Mouse (Mus musculus) A20 (cell line): ENCODE measurements at regions not wholly inside any gene's neighbourhood (a gene's known extent, or its start where the extent isn't known, plus 50 kb on each side); places are given as distances from the start of the nearest gene placed in this dataset.
"Not testable (repeated sequence)": the region's sequence is repeated elsewhere in the genome, so short reads cannot be mapped to it uniquely, and the experiment has no call there.

Experiments used
- DNase-seq: peaks from one replicate; pipeline ENCODE4 v3.0.0-alpha.2; 2011; ENCODE audit warnings: low read depth, low spot score

- DNase-seq: no peak
These were observed 114.9 kb upstream of the Lemd2 start for GRCm38 (mm10) chr17:27318969-27319695.

GRCm38 (mm10) chr17:27317576-27318277 lies 113.5 kb upstream of the Lemd2 start:
- no peak for DNase-seq

- no peak for DNase-seq
These were observed 112.7 kb upstream of the Lemd2 start for GRCm38 (mm10) chr17:27316711-27317575.

- no peak for DNase-seq
These were observed 111.8 kb upstream of the Lemd2 start for GRCm38 (mm10) chr17:27315947-27316628.

- DNase-seq: no peak
These were observed 111.2 kb upstream of the Lemd2 start for GRCm38 (mm10) chr17:27315428-27315827.

GRCm38 (mm10) chr17:27314821-27315392 lies 110.6 kb upstream of the Lemd2 start:
- DNase-seq: no peak

GRCm38 (mm10) chr17:27308933-27309332 lies 104.7 kb upstream of the Lemd2 start:
- DNase-seq: no peak

GRCm38 (mm10) chr17:27304842-27305241 lies 100.6 kb upstream of the Lemd2 start:
- DNase-seq: no peak

GRCm38 (mm10) chr17:27303633-27304479 lies 99.6 kb upstream of the Lemd2 start:
- no peak for DNase-seq

GRCm38 (mm10) chr17:27303061-27303460 lies 98.8 kb upstream of the Lemd2 start:
- DNase-seq: no peak

GRCm38 (mm10) chr17:27301376-27301775 lies 97.1 kb upstream of the Lemd2 start:
- no peak for DNase-seq

- DNase-seq: no peak
These were observed 95.0 kb upstream of the Lemd2 start for GRCm38 (mm10) chr17:27299297-27299696.

- no peak for DNase-seq
These were observed 94.1 kb upstream of the Lemd2 start for GRCm38 (mm10) chr17:27298351-27298750.

- no peak for DNase-seq
These were observed 91.9 kb upstream of the Lemd2 start for GRCm38 (mm10) chr17:27296156-27296555.

- no peak for DNase-seq
These were observed 89.9 kb upstream of the Lemd2 start for GRCm38 (mm10) chr17:27294208-27294604.

GRCm38 (mm10) chr17:27293586-27294207 lies 89.4 kb upstream of the Lemd2 start:
- no peak for DNase-seq

- no peak for DNase-seq
These were observed 87.4 kb upstream of the Lemd2 start for GRCm38 (mm10) chr17:27291673-27292072.

GRCm38 (mm10) chr17:27291176-27291575 lies 86.9 kb upstream of the Lemd2 start:
- no peak for DNase-seq

GRCm38 (mm10) chr17:27290311-27290710 lies 86.0 kb upstream of the Lemd2 start:
- no peak for DNase-seq

- not testable (repeated sequence) for DNase-seq
These were observed 85.5 kb upstream of the Lemd2 start for GRCm38 (mm10) chr17:27289804-27290203.
